Mouse (Mus musculus) CH12.LX (cell line): Measurements from ENCODE around the gene Dusp3. TPM values are rescaled to one million over a fixed set of nuclear protein-coding genes. Genes with fewer than 3 reads are reported as not detected.

Source experiments
- DNase-seq: peaks from one replicate; pipeline ENCODE4 v3.0.0-alpha.2; 2013; ENCODE audit errors: extremely low read depth
- H3K27ac ChIP-seq: 2 replicates; pipeline ENCODE4 v1.5.1; 2012; ENCODE audit warnings: low read depth, mild to moderate bottlenecking, control low read depth, moderate library complexity; ENCODE audit not compliant: insufficient read depth
- H3K27me3 ChIP-seq: replicated peaks from 2 replicates; pipeline ENCODE3; 2012; ENCODE audit warnings: inconsistent platforms
- H3K36me3 ChIP-seq, 2 experiments: replicated peaks in 1 of 2; 2 replicates each; pipeline versions ENCODE3 to v1.6.1; 2012; ENCODE audit warnings: inconsistent platforms in 1 of 2, low read length in 1 of 2, mild to moderate bottlenecking in 1 of 2, mixed read lengths in 1 of 2, moderate library complexity in 1 of 2; ENCODE audit not compliant: control insufficient read depth in 1 of 2, insufficient read depth in 1 of 2
- H3K4me1 ChIP-seq, 2 experiments: 2 replicates each; pipeline ENCODE4 v1.6.1; 2012; ENCODE audit warnings: inconsistent platforms in 1 of 2, moderate library complexity in 1 of 2; ENCODE audit not compliant: insufficient read depth in 2 of 2, control insufficient read depth in 1 of 2
- H3K4me2 ChIP-seq: 2 replicates; pipeline ENCODE4 v1.6.1; 2012; ENCODE audit warnings: low read depth, mild to moderate bottlenecking, control low read depth; ENCODE audit not compliant: poor library complexity, insufficient read depth, severe bottlenecking
- H3K4me3 ChIP-seq, 3 experiments: fragments of 150-350 bp in 1 of 3; sonication (generic) in 1 of 3; replicated peaks in 1 of 3; 2 replicates each; pipeline versions ENCODE3 to v1.5.1; 2011 to 2012; ENCODE audit warnings: low read depth in 2 of 3, low read length in 2 of 3, mild to moderate bottlenecking in 2 of 3, moderate library complexity in 2 of 3, control low read depth in 1 of 3, improper control_type of control experiment in 1 of 3, inconsistent platforms in 1 of 3, mixed read lengths in 1 of 3; ENCODE audit not compliant: poor library complexity in 1 of 3
- H3K79me2 ChIP-seq: replicated peaks from 2 replicates; pipeline ENCODE4 v1.6.1; 2012; ENCODE audit warnings: mild to moderate bottlenecking, moderate library complexity; ENCODE audit not compliant: control insufficient read depth, poor library complexity, insufficient read depth, severe bottlenecking; ENCODE audit errors: extremely low read depth
- H3K9ac ChIP-seq: 2 replicates; pipeline ENCODE4 v1.6.1; 2012; ENCODE audit warnings: low read depth, mild to moderate bottlenecking, control low read depth, moderate library complexity; ENCODE audit not compliant: insufficient read depth
- H3K9me3 ChIP-seq: replicated peaks from 2 replicates; pipeline ENCODE3; 2012; ENCODE audit warnings: low read length, inconsistent platforms, mixed read lengths
- CHD1 ChIP-seq: IDR thresholded peaks from 2 replicates; pipeline ENCODE4 v1.6.1; 2012; ENCODE audit warnings: low read depth, low read length, improper control_type of control experiment, inconsistent platforms
- CHD2 ChIP-seq: IDR thresholded peaks from 2 replicates; pipeline ENCODE4 v1.6.1; 2011; ENCODE audit warnings: low read length, improper control_type of control experiment
- CTCF ChIP-seq, 2 experiments: IDR thresholded peaks in 1 of 2; conservative IDR thresholded peaks in 1 of 2; 2 replicates each; pipeline ENCODE4 v1.5.1; 2011 to 2012; ENCODE audit warnings: low read depth in 2 of 2, low read length in 2 of 2, improper control_type of control experiment in 1 of 2, inconsistent platforms in 1 of 2, mild to moderate bottlenecking in 1 of 2, moderate library complexity in 1 of 2
- ETS1 ChIP-seq: conservative IDR thresholded peaks from 2 replicates; pipeline ENCODE4 v1.6.1; 2012; ENCODE audit warnings: low read depth, mild to moderate bottlenecking, inconsistent platforms, low read length, improper control_type of control experiment, moderate library complexity
- JUN ChIP-seq: IDR thresholded peaks from 2 replicates; pipeline ENCODE4 v1.6.1; 2011; ENCODE audit warnings: low read depth, mild to moderate bottlenecking, low read length, improper control_type of control experiment, moderate library complexity; ENCODE audit not compliant: insufficient read depth
- JUND ChIP-seq: conservative IDR thresholded peaks from 2 replicates; pipeline ENCODE4 v1.6.1; 2011; ENCODE audit warnings: low read depth, low read length, improper control_type of control experiment
- KAT2A ChIP-seq: IDR thresholded peaks from 2 replicates; pipeline ENCODE4 v1.6.1; 2012; ENCODE audit warnings: low read length, improper control_type of control experiment, inconsistent platforms; ENCODE audit not compliant: insufficient replicate concordance
- MAX ChIP-seq: IDR thresholded peaks from 2 replicates; pipeline ENCODE4 v1.6.1; 2011; ENCODE audit warnings: low read length, improper control_type of control experiment
- MXI1 ChIP-seq: IDR thresholded peaks from 2 replicates; pipeline ENCODE4 v1.6.1; 2011; ENCODE audit warnings: mild to moderate bottlenecking, low read depth, low read length, improper control_type of control experiment
- MYC ChIP-seq: IDR thresholded peaks from 2 replicates; pipeline ENCODE4 v1.6.1; 2011; ENCODE audit warnings: low read depth, mild to moderate bottlenecking, improper control_type of control experiment, low read length
- POLR2A ChIP-seq: IDR thresholded peaks from 2 replicates; pipeline ENCODE4 v1.6.1; 2011; ENCODE audit warnings: low read depth, mild to moderate bottlenecking, improper control_type of control experiment, low read length
- RAD21 ChIP-seq: IDR thresholded peaks from 2 replicates; pipeline ENCODE4 v1.6.1; 2011; ENCODE audit warnings: low read depth, mild to moderate bottlenecking, low read length, improper control_type of control experiment, moderate library complexity
- RCOR1 ChIP-seq: conservative IDR thresholded peaks from 2 replicates; pipeline ENCODE4 v1.6.1; 2012; ENCODE audit warnings: low read depth, mild to moderate bottlenecking, inconsistent platforms, low read length, improper control_type of control experiment
- SMC3 ChIP-seq: IDR thresholded peaks from 2 replicates; pipeline ENCODE4 v1.6.1; 2011; ENCODE audit warnings: low read depth, low read length, improper control_type of control experiment
- TCF12 ChIP-seq: IDR thresholded peaks from 2 replicates; pipeline ENCODE4 v1.6.1; 2014; ENCODE audit warnings: low read depth, mild to moderate bottlenecking, inconsistent platforms, low read length, improper control_type of control experiment
- USF1 ChIP-seq: IDR thresholded peaks from 2 replicates; pipeline ENCODE4 v1.6.1; 2014; ENCODE audit warnings: low read depth, mild to moderate bottlenecking, inconsistent platforms, low read length, improper control_type of control experiment
- ZNF384 ChIP-seq: IDR thresholded peaks from 2 replicates; pipeline ENCODE4 v1.6.1; 2012; ENCODE audit warnings: low read depth, low read length, improper control_type of control experiment, inconsistent platforms
- dilution Hi-C: fragments of 300-500 bp; cut with MboI; formaldehyde crosslinking; loops from 2 replicates; pipeline ENCODE4 v1.14.3; 2020; ENCODE audit warnings: low sequenced_read_pairs; ENCODE audit not compliant: extremely low pct_unique_long_range_greater_than_20kb, extremely low pct_ligation_motif_present
- in situ Hi-C: fragments of 300-500 bp; cut with MboI; formaldehyde crosslinking; loops from 3 replicates; pipeline ENCODE4 v1.14.3; 2019; ENCODE audit warnings: low sequenced_read_pairs, low pct_ligation_motif_present, low pct_unique_long_range_greater_than_20kb, mixed read lengths
- polyA plus RNA-seq: library from polyadenylated mRNA; unstranded; fragments of >175 nt; gene quantifications from 2 replicates; pipeline ENCODE4 v1.2.1, GENCODE M21; 2012; ENCODE audit warnings: low read depth; ENCODE audit not compliant: insufficient read length
- total RNA-seq, 2 experiments: library from RNA; depleted of rRNA; stranded (reverse); fragments of 300-350 nt in 1 of 2; fragments of >200 nt in 1 of 2; gene quantifications; 2 replicates each; pipeline ENCODE4 v1.2.3; 2012 to 2014

Dusp3 gene
- total and polyA plus RNA-seq, 3 experiments: 5.6 to 23.6 (median 20.8) TPM

GRCm38 (mm10) chr11:101946525-101946924, 40.3 kb downstream of the Dusp3 start:
- DNase-seq: no peak
- Histone ChIP-seq H3K4me2 (no peak overlapping the region), H3K4me3 (no peak overlapping the region), H3K27ac (no peak overlapping the region), H3K9ac (no peak overlapping the region), H3K36me3 (no peaks in the 10 kb centered on the region), H3K79me2 (no peaks in the 10 kb centered on the region), H3K4me1 (peaks cover 0 to 4% of the 10 kb centered on the region in 2 experiments; a peak in 2 of 4 replicates), H3K27me3 (peaks cover 18% of the 10 kb centered on the region), H3K9me3 (peaks cover 11% of the 10 kb centered on the region)
- dilution Hi-C loops: no loop called here
- no peak for TF ChIP-seq USF1
- TF ChIP-seq CTCF (conservative IDR thresholded peaks at IDR 0.05 in 1 of 2, IDR thresholded peaks at IDR 0.05 in 1 of 2; ENCODE audit: low read depth in 2 of 2, low read length in 2 of 2): peak in 1 of 2 experiments; percentile 55; a peak in 2 of 4 replicates
- TF ChIP-seq RAD21: peak; percentile 8
- peak; percentile 10; the same call in 1 of the 2 replicates for TF ChIP-seq SMC3
- no peak for TF ChIP-seq MAX
- TF ChIP-seq JUN: no peak
- in situ Hi-C loops: no loop called here

- Histone ChIP-seq H3K4me1 (peaks cover 0 to 4% of the 10 kb centered on the region in 2 experiments; a peak in 2 of 4 replicates), H3K27ac (no peak overlapping the region), H3K4me3 (no peak overlapping the region), H3K4me2 (no peak overlapping the region), H3K9ac (no peak overlapping the region), H3K9me3 (peaks cover 11% of the 10 kb centered on the region), H3K27me3 (peaks cover 42% of the 10 kb centered on the region), H3K79me2 (no peaks in the 10 kb centered on the region), H3K36me3 (no peaks in the 10 kb centered on the region)
- in situ Hi-C loops: no loop called here
- DNase-seq: no peak
- dilution Hi-C loops: no loop called here
- TF ChIP-seq JUN: no peak
- TF ChIP-seq CHD2: peak; percentile 39; the same call in 1 of the 2 replicates
- no peak for TF ChIP-seq SMC3
- TF ChIP-seq KAT2A: no peak
- TF ChIP-seq ETS1: no peak
- no peak for TF ChIP-seq MYC
- no peak for TF ChIP-seq RCOR1
- no peak for TF ChIP-seq POLR2A
- no peak for TF ChIP-seq CHD1
- TF ChIP-seq MXI1: no peak
- TF ChIP-seq TCF12: 0 out of 2 replicates have a peak, but pooled peaks have one; percentile 21
- no peak for TF ChIP-seq JUND
- TF ChIP-seq ZNF384: no peak
These were observed 43.8 kb downstream of the Dusp3 start for GRCm38 (mm10) chr11:101943055-101943454.
